Mouse (Mus musculus): Measurements from ENCODE around the gene Mcoln2. TPM values are rescaled to one million over a fixed set of nuclear protein-coding genes. Genes with fewer than 3 reads are reported as not detected.

Gene Mcoln2
- total and polyA plus RNA-seq, 2 experiments from 2014 or later = 0.09 to 0.16 TPM

DNA sequence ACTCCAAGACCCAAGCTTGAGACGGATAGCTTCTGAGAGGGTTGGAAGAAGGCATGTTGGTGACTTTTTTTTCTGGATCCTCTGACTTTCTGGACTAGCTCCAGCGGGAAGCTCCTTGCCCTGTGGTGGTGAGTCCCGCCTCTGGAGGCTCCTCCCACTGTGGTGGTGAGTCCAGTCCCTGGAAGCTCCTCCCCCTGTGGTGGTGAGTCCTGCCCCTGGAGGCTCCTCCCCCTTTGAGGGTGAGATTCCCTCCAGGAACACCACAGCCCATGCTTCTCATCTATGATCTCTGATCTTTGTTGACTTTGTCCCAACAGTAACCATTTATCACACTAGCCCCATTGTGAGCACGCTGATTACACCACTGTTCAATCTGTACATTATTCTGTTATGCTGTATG is 12.6 kb downstream of the Mcoln2 start:
- no peaks in the 10 kb centered on the region for H3K9me3 ChIP-seq (ENCODE audit: low read length)
- DNase-seq (ENCODE audit: low spot score) (no peak), ATAC-seq (ENCODE audit: low FRiP score) (no peak)
- H3K36me3 ChIP-seq (ENCODE audit: insufficient read depth, low read length) = no peaks in the 10 kb centered on the region
- no peak overlapping the region for H3K4me3 ChIP-seq (ENCODE audit: low read depth, low read length)
- no peak for TF ChIP-seq CTCF (IDR thresholded peaks at IDR 0.05)
- no peaks in the 10 kb centered on the region for H3K27me3 ChIP-seq (ENCODE audit: insufficient read depth, low read length)
- no peak overlapping the region for H3K27ac ChIP-seq (ENCODE audit: low read depth, low read length)
- 82% methylated on average over 4 of the region's 4 CpGs for WGBS
- H3K9ac ChIP-seq (replicated peaks; ENCODE audit: low read length, poor library complexity, severe bottlenecking) = no peak overlapping the region
- H3K4me1 ChIP-seq (ENCODE audit: insufficient read depth, low read length) = no peaks in the 10 kb centered on the region
- no peak overlapping the region for H3K4me2 ChIP-seq (ENCODE audit: low read depth, low read length, poor library complexity, severe bottlenecking)

DNA sequence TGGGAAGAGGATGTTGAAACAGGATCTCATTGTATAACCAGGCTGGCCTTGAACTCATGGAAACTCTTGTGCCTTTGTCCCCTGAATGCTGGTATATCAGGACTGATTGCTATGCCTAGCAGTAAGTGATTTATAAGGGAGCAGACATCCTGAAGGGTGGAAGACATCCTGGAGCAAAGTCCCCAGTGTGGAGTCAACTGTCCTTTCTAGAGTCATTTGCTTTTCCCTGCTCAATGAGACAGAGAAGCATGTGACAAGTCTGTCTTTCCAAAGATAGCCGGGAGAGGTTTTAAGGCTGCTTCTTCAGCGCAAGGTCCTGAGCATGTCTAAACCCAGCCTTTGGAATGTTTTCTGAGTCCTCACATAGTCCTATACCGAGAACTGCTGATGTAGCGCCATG is 19.7 kb downstream of the Mcoln2 start:
- no peak overlapping the region for H3K4me3 ChIP-seq (ENCODE audit: low read depth, low read length)
- no peak for TF ChIP-seq CTCF (IDR thresholded peaks at IDR 0.05)
- DNase-seq (ENCODE audit: low spot score) (no peak), ATAC-seq (ENCODE audit: low FRiP score) (no peak)
- no peak overlapping the region for H3K9ac ChIP-seq (replicated peaks; ENCODE audit: low read length, poor library complexity, severe bottlenecking)
- no peaks in the 10 kb centered on the region for H3K27me3 ChIP-seq (ENCODE audit: insufficient read depth, low read length)
- WGBS = 94% methylated on average over 4 of the region's 4 CpGs
- no peaks in the 10 kb centered on the region for H3K36me3 ChIP-seq (ENCODE audit: insufficient read depth, low read length)
- no peak overlapping the region for H3K27ac ChIP-seq (ENCODE audit: low read depth, low read length)
- no peak overlapping the region for H3K4me2 ChIP-seq (ENCODE audit: low read depth, low read length, poor library complexity, severe bottlenecking)
- H3K9me3 ChIP-seq (ENCODE audit: low read length) = no peaks in the 10 kb centered on the region
- no peaks in the 10 kb centered on the region for H3K4me1 ChIP-seq (ENCODE audit: insufficient read depth, low read length)

DNA sequence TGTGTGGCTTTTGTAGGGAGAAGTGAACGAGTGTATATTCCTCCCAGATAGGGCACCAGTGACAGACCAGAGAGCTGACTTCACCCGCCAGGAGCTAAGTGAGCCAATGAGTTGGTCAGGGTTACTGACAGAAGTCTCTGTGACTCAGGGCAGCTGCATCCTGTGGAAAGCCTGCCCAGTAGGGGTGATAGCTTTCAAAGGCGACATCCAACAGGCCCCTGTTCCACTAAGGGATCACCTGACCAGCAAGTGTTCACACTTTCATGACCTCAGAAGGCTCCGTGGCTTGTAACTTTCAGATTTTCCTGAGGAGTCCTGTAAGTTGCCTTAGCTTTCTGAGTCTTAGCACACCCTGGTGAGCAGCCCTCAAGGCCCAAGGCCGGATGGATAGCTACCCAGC is 23.4 kb downstream of the Mcoln2 start:
- Histone ChIP-seq H3K4me3 (ENCODE audit: low read depth, low read length) (no peak overlapping the region), H3K4me2 (ENCODE audit: low read depth, low read length, poor library complexity, severe bottlenecking) (no peak overlapping the region), H3K27me3 (ENCODE audit: insufficient read depth, low read length) (no peaks in the 10 kb centered on the region), H3K36me3 (ENCODE audit: insufficient read depth, low read length) (no peaks in the 10 kb centered on the region), H3K9ac (replicated peaks; ENCODE audit: low read length, poor library complexity, severe bottlenecking) (no peak overlapping the region), H3K9me3 (ENCODE audit: low read length) (no peaks in the 10 kb centered on the region), H3K4me1 (ENCODE audit: insufficient read depth, low read length) (no peaks in the 10 kb centered on the region), H3K27ac (ENCODE audit: low read depth, low read length) (no peak overlapping the region)
- TF ChIP-seq CTCF (IDR thresholded peaks at IDR 0.05) = no peak
- no peak for ATAC-seq (ENCODE audit: low FRiP score)
- 68% methylated on average over 5 of the region's 5 CpGs for WGBS
- no peak for DNase-seq (ENCODE audit: low spot score)

- 91% methylated on average over 9 of the region's 9 CpGs for WGBS
- H3K9me3 ChIP-seq (ENCODE audit: low read length) = no peaks in the 10 kb centered on the region
- no peaks in the 10 kb centered on the region for H3K27me3 ChIP-seq (ENCODE audit: insufficient read depth, low read length)
- H3K27ac ChIP-seq (ENCODE audit: low read depth, low read length) = no peak overlapping the region
- H3K36me3 ChIP-seq (ENCODE audit: insufficient read depth, low read length) = no peaks in the 10 kb centered on the region
- H3K9ac ChIP-seq (replicated peaks; ENCODE audit: low read length, poor library complexity, severe bottlenecking) = no peak overlapping the region
- no peak overlapping the region for H3K4me3 ChIP-seq (ENCODE audit: low read depth, low read length)
- no peak for ATAC-seq (ENCODE audit: low FRiP score)
- H3K4me1 ChIP-seq (ENCODE audit: insufficient read depth, low read length) = no peaks in the 10 kb centered on the region
- no peak for DNase-seq (ENCODE audit: low spot score)
- no peak overlapping the region for H3K4me2 ChIP-seq (ENCODE audit: low read depth, low read length, poor library complexity, severe bottlenecking)
- no peak for TF ChIP-seq CTCF (IDR thresholded peaks at IDR 0.05)
These were observed 24.6 kb downstream of the Mcoln2 start for GRCm38 (mm10) chr3:146174215-146174614.

DNA sequence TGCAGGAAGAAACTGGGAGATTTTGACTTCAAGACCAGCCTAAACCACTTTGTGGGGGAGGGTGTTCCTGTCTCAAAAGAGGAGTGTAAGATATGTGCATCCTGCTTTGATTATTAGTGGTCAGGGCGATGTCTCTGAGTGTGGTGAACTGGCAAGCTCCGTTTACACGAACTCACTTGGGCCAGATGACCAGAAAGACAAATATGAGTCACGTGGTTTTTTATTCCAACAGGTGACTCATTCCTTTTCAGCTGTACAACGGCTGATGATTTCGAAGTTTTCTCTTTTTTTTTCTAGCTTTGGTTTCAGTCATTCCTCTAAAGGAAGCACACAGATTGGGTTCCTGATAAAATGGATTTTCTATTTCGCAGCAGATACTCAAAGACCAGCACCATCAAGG is 27.7 kb downstream of the Mcoln2 start:
- H3K4me2 ChIP-seq (ENCODE audit: low read depth, low read length, poor library complexity, severe bottlenecking) = peak overlapping the region; percentile 48
- H3K27me3 ChIP-seq (ENCODE audit: insufficient read depth, low read length) = no peaks in the 10 kb centered on the region
- H3K27ac ChIP-seq (ENCODE audit: low read depth, low read length) = no peak overlapping the region
- no peaks in the 10 kb centered on the region for H3K9me3 ChIP-seq (ENCODE audit: low read length)
- H3K4me1 ChIP-seq (ENCODE audit: insufficient read depth, low read length) = no peaks in the 10 kb centered on the region
- H3K36me3 ChIP-seq (ENCODE audit: insufficient read depth, low read length) = no peaks in the 10 kb centered on the region
- WGBS = 81% methylated on average over 7 of the region's 7 CpGs
- DNase-seq (ENCODE audit: low spot score) (no peak), ATAC-seq (ENCODE audit: low FRiP score) (no peak)
- TF ChIP-seq CTCF (IDR thresholded peaks at IDR 0.05) = no peak
- no peak overlapping the region for H3K9ac ChIP-seq (replicated peaks; ENCODE audit: low read length, poor library complexity, severe bottlenecking)
- no peak overlapping the region for H3K4me3 ChIP-seq (ENCODE audit: low read depth, low read length)

DNA sequence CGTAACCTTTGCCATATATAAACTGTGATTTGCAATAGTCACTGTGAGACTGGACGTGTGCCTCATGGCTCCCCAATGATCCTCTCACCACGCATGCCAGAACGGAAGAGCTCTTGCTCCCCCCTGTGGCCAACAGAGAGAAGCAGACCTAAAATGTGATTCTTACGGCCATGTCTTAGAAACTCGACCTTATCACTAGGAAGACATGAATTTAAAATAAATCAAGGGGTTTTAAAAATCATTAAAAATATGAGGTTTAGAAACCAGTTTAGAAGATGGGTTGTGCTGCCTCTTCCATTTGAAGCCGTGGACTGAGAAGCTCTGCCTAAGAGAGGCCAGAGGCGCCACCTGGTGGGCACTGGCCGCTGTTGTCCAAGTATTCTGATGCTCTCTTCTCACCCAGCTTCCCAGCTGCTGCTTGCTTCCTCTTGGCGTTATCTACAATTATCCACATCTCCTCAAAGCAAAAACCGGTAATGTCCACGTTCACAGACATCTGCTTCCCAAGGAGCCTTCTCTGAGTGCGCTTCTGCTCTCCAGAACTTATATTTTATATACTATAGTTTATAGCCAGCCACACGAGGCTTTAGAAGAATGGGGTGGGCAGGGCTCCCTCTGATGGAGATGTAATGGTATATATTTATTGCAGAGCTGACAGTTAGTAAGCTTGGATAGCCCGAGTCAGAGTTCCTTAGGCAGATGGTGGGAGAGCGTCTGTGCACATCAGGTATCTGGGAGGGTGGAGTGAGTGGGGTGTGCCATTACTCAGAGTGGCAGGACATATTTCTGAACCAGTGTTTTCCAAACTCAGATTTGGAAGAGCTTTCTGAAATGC is 28.3 kb downstream of the Mcoln2 start:
- H3K27ac ChIP-seq (ENCODE audit: low read depth, low read length) = no peak overlapping the region; the same call in 1 of the 2 replicates
- peak; percentile 82 for TF ChIP-seq CTCF (IDR thresholded peaks at IDR 0.05)

More for the DNA sequence above, 28.3 kb downstream of the Mcoln2 start:
- peak; percentile 93 for DNase-seq (ENCODE audit: low spot score)
- 0 out of 2 replicates have a peak overlapping the region, but pooled peaks have one; percentile 33 for H3K9ac ChIP-seq (replicated peaks; ENCODE audit: low read length, poor library complexity, severe bottlenecking)
- H3K27me3 ChIP-seq (ENCODE audit: insufficient read depth, low read length) = no peaks in the 10 kb centered on the region
- no peaks in the 10 kb centered on the region for H3K4me1 ChIP-seq (ENCODE audit: insufficient read depth, low read length)
- ATAC-seq (ENCODE audit: low FRiP score) = peak; percentile 77
- no peaks in the 10 kb centered on the region for H3K9me3 ChIP-seq (ENCODE audit: low read length)
- 4% methylated on average over 16 of the region's 16 CpGs for WGBS
- H3K4me2 ChIP-seq (ENCODE audit: low read depth, low read length, poor library complexity, severe bottlenecking) = peak overlapping the region; percentile 48
- H3K4me3 ChIP-seq (ENCODE audit: low read depth, low read length) = peak overlapping the region; percentile 29
- no peaks in the 10 kb centered on the region for H3K36me3 ChIP-seq (ENCODE audit: insufficient read depth, low read length)
